Comparison of ENCODE assay signal across 13 mouse cellular contexts in the genomic region with DNA sequence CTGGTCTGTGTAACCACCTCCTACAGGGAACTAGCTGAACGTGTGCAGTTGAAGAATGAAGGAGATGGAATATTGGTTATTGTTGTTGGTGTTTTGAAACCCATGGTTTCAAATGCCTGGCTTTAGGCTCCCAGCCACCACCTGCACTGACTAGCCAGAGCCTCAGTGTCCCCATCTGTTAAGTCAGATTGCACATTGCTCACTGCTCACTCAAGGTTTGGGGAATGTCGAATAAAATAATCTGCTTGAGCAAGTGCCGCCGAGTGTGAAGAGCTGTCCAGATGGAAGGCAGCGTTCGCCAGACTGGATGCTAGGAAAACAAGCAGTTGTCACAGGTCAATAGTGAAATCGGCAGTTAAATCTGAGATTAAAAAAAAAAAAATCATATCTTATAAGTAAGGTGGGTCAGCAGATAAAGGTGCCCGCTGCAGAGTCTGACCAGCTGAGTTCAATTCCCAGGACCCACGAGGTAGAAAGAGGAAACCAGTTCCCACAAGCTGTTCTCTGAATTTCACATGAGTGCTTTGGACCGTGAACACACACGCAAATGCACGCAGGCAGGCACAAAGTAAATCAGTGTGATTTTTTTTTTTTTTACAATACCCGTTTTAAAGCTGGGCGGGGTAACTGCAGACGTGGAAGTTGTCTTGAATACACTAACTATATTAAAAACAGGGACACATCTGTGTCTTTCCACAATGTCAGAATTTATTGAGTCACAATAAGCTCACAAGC. TPM values are rescaled to one million over a fixed set of nuclear protein-coding genes. Genes with fewer than 3 reads are reported as not detected.
DNase-seq lines count a peak whose midpoint lies in the region; ATAC-seq and TF ChIP-seq lines count a peak whose summit lies in the region.
"Had no signal": no experiment of that assay in that cellular context is flagged by ENCODE, and none has a peak within 500 bp of the region (broad histone marks: within the 10 kb centered on the region; RNA-seq: fewer than 3 reads in every experiment).

No protein-coding gene starts in this region.

- DNase-seq in cerebellum, adult 9-11 months: peak; percentile 52
- peak; percentile 71 for DNase-seq in A20 (ENCODE audit: low read depth, low spot score)
- no peak for DNase-seq in forebrain, embryonic 11.5 days (ENCODE audit: low spot score)
- no peak for DNase-seq in liver, embryonic 14.5 days (ENCODE audit: low read depth in 3 of 3, low spot score in 3 of 3)
- no peak for DNase-seq in thymus, postnatal 25 days
- DNase-seq in frontal cortex, postnatal 10 days (ENCODE audit: low spot score in 2 of 2): no peak
- DNase-seq: gastrocnemius, postnatal 10 days; heart, postnatal 4 days; kidney, postnatal 10 days had no signal

- no peak for ATAC-seq in cerebellum, adult (ENCODE audit: insufficient number of reproducible peaks, low FRiP score, low TSS enrichment)
- no peak for ATAC-seq in forebrain, embryonic 11.5 days (replicated peaks; ENCODE audit: low FRiP score)
- ATAC-seq in liver, embryonic 14.5 days (ENCODE audit: insufficient read depth): 0 out of 2 replicates have a peak, but pooled peaks have one; percentile 9
- ATAC-seq in erythroblast, adult 5-6 weeks (replicated peaks; ENCODE audit: low FRiP score, poor library complexity, severe bottlenecking): no peak

- no peak for TF ChIP-seq EP300 in liver, embryonic 14.5 days (IDR thresholded peaks at IDR 0.05; ENCODE audit: low read depth)

- H3K27me3 ChIP-seq in forebrain, embryonic 11.5 days (ENCODE audit: control insufficient read depth, insufficient read depth, low read length): no peaks in the 10 kb centered on the region
- no peaks in the 10 kb centered on the region for H3K27me3 ChIP-seq in liver, embryonic 14.5 days (ENCODE audit: control insufficient read depth, insufficient read depth, low read length)
- H3K27me3 ChIP-seq: embryonic facial prominence, embryonic 12.5 days; neural tube, embryonic 15.5 days had no signal

- no peaks in the 10 kb centered on the region; the same call in 1 of the 2 replicates for H3K36me3 ChIP-seq in forebrain, embryonic 11.5 days (ENCODE audit: control insufficient read depth, insufficient read depth, low read length)
- no peaks in the 10 kb centered on the region for H3K36me3 ChIP-seq in liver, embryonic 14.5 days (replicated peaks; ENCODE audit: control insufficient read depth, insufficient read depth, low read depth)
- H3K36me3 ChIP-seq: embryonic facial prominence, embryonic 12.5 days; neural tube, embryonic 15.5 days had no signal

- peaks cover 23% of the 10 kb centered on the region for H3K4me1 ChIP-seq in forebrain, embryonic 11.5 days (replicated peaks; ENCODE audit: control insufficient read depth, insufficient read depth, low read length)
- H3K4me1 ChIP-seq in liver, embryonic 14.5 days (replicated peaks; ENCODE audit: control insufficient read depth in 2 of 2, insufficient read depth in 2 of 2, low read length in 1 of 2): peaks cover 3 to 16% of the 10 kb centered on the region in 2 experiments

- TF ChIP-seq CTCF in liver, embryonic 14.5 days (IDR thresholded peaks at IDR 0.05; ENCODE audit: low read depth): no peak

- H3K4me2 ChIP-seq in forebrain, embryonic 11.5 days (ENCODE audit: low read depth, low read length, severe bottlenecking): no peak overlapping the region
- no peak overlapping the region; the same call in 1 of the 2 replicates for H3K4me2 ChIP-seq in liver, embryonic 14.5 days (ENCODE audit: low read depth)
- H3K4me2 ChIP-seq: embryonic facial prominence, embryonic 12.5 days; neural tube, embryonic 15.5 days had no signal

- H3K9ac ChIP-seq in forebrain, embryonic 11.5 days (ENCODE audit: low read length): no peak overlapping the region
- no peak overlapping the region for H3K9ac ChIP-seq in liver, embryonic 14.5 days (replicated peaks)
- H3K9ac ChIP-seq: embryonic facial prominence, embryonic 12.5 days; neural tube, embryonic 15.5 days had no signal

- no peak overlapping the region for H3K4me3 ChIP-seq in forebrain, embryonic 11.5 days (ENCODE audit: low read depth, low read length)
- no peak overlapping the region for H3K4me3 ChIP-seq in liver, embryonic 14.5 days (ENCODE audit: insufficient read depth in 1 of 2, low read depth in 2 of 2, low read length in 2 of 2)
- H3K4me3 ChIP-seq: embryonic facial prominence, embryonic 12.5 days; neural tube, embryonic 15.5 days had no signal

- H3K9me3 ChIP-seq in forebrain, embryonic 11.5 days (ENCODE audit: control insufficient read depth, low read length): no peaks in the 10 kb centered on the region
- H3K9me3 ChIP-seq in liver, embryonic 14.5 days (ENCODE audit: control insufficient read depth, low read length): no peaks in the 10 kb centered on the region
- H3K9me3 ChIP-seq: embryonic facial prominence, embryonic 12.5 days; neural tube, embryonic 15.5 days had no signal

- H3K27ac ChIP-seq in forebrain, embryonic 11.5 days (ENCODE audit: low read depth, low read length): peak overlapping the region; percentile 46; the same call in 1 of the 2 replicates
- no peak overlapping the region for H3K27ac ChIP-seq in liver, embryonic 14.5 days
- H3K27ac ChIP-seq: embryonic facial prominence, embryonic 12.5 days had no signal

- WGBS in forebrain, embryonic 11.5 days: 73% methylated on average over 15 of the region's 15 CpGs
- 28% methylated on average over 15 of the region's 15 CpGs for WGBS in liver, embryonic 14.5 days (ENCODE audit: insufficient replicate concordance)

RNA-seq across cellular contexts. Expression of gene Heg1, which starts 48.8 kb away (rescaled TPM):
- 39.8 and 43.9 TPM in 2 replicates for polyA plus RNA-seq in forebrain, embryonic 11.5 days (2014; fragmentation: Nextera tagmentation; extraction: Ambion mirVana)
- 3.2 and 3.5 TPM in 2 replicates for polyA plus RNA-seq in liver, embryonic 14.5 days (2012; rRNA removed)
- polyA plus RNA-seq in liver, embryonic 14.5 days (2014; fragmentation: Nextera tagmentation; extraction: Ambion mirVana): 3.5 and 4.0 TPM in 2 replicates
- total RNA-seq in erythroblast, adult 5-6 weeks (2015; ENCODE audit: low replicate concordance): 3.7 and 7.5 TPM in 2 replicates
- 2.4 and 6.4 TPM in 2 replicates for total RNA-seq in erythroblast, adult 5-6 weeks (2017; ENCODE audit: low replicate concordance)

Comparison
In these comparisons a context has a peak if more than half of its experiments do, and no peak if none do; other contexts are left out.
1. DNase-seq: peak in cerebellum, adult 9-11 months (single experiment) and A20 (single experiment); none in forebrain, embryonic 11.5 days (single experiment), liver, embryonic 14.5 days (0 of 3), thymus, postnatal 25 days (single experiment) and frontal cortex, postnatal 10 days (0 of 2).